Mouse (Mus musculus): ENCODE data around the gene Zbtb8a. TPM values are rescaled to one million over a fixed set of nuclear protein-coding genes. Genes with fewer than 3 reads are reported as not detected.

Zbtb8a gene
- polyA plus RNA-seq, 1 experiment from 2014 or later, result 2.2 TPM

DNA sequence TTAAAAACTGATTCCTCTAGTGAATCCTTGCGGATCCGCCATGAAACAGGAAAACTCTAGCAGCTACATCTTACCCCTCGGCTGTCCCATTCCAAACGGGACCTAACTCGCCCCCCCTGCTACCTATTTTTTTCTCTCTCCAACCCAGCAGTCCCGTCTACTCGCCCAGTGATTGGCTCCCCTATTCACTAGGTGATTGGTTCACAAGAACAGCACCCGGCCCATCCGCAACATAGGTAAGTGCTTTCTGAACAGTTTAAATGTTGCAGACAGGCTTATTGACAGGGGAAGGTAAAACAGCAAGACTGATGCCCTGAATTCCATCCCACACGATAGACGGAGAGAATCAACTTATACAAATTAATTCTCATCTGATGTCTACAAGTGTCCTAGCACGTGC, 24.7 kb downstream of the Zbtb8a start:
- H3K4me3 ChIP-seq (ENCODE audit: low read depth, low read length), result no peak overlapping the region
- WGBS (ENCODE audit: insufficient replicate concordance), result 80% methylated on average over 12 of the region's 12 CpGs

DNA sequence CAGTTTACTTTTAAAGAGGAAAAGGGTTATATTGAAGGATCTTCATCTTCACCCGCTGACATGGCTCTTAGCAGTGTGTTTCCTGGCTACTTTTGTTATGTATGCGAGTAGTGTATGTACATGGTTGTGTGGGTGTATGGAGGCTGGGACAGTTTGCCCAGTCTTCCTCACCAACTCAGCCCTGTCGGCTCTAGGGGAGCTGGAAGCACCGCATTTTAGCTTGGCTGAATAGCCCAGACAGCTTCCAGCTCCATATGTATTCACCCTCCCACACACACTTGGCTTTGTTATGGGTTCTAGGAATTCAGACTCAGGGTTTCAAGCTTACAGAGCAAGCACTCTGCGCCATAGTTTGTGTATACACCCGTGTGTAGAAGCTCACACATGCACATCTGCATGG, 26.8 kb downstream of the Zbtb8a start:
- Histone ChIP-seq H3K27me3 (ENCODE audit: control insufficient read depth, insufficient read depth, low read depth, low read length) (no peaks in the 10 kb centered on the region), H3K27ac (ENCODE audit: low read length) (no peak overlapping the region), H3K4me3 (ENCODE audit: low read depth, low read length) (no peak overlapping the region), H3K9me3 (replicated peaks; ENCODE audit: control insufficient read depth, low read length) (no peaks in the 10 kb centered on the region), H3K9ac (ENCODE audit: low read depth, low read length) (no peak overlapping the region), H3K4me2 (ENCODE audit: low read depth, low read length) (no peak overlapping the region), H3K36me3 (ENCODE audit: control insufficient read depth, insufficient read depth) (peaks cover 2% of the 10 kb centered on the region; the same call in 1 of the 2 replicates), H3K4me1 (ENCODE audit: control insufficient read depth, low read depth, low read length) (peaks cover 4% of the 10 kb centered on the region; the same call in 1 of the 2 replicates)
- WGBS (ENCODE audit: insufficient replicate concordance), result 67% methylated on average over 6 of the region's 6 CpGs
- no peak for ATAC-seq (ENCODE audit: low read depth)

More for the DNA sequence above, 24.7 kb downstream of the Zbtb8a start:
- Histone ChIP-seq H3K9me3 (replicated peaks; ENCODE audit: control insufficient read depth, low read length) (no peaks in the 10 kb centered on the region), H3K4me2 (ENCODE audit: low read depth, low read length) (no peak overlapping the region), H3K4me1 (ENCODE audit: control insufficient read depth, low read depth, low read length) (peaks cover 4% of the 10 kb centered on the region; the same call in 1 of the 2 replicates), H3K9ac (ENCODE audit: low read depth, low read length) (no peak overlapping the region), H3K27me3 (ENCODE audit: control insufficient read depth, insufficient read depth, low read depth, low read length) (no peaks in the 10 kb centered on the region), H3K36me3 (ENCODE audit: control insufficient read depth, insufficient read depth) (no peaks in the 10 kb centered on the region), H3K27ac (ENCODE audit: low read length) (no peak overlapping the region)
- no peak for ATAC-seq (ENCODE audit: low read depth)

DNA sequence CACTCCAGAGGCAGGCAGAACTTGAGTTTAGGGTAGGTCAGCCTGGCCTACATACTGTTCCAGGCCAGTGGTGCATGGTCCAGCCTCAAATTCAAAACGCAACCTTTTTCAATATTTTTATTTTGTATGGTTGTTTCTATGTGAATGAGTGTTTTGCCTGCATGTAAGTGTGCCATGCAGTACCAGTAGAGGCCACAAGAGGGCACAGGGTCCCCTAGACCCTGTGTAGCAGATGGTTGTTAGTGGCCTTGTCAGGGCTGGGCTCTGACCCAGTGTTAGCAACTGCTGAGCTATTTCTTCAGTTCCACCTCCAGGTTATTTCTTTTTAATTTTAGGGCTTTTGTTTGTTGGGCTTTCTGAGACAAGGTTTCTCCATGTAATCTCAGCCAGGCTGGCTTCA, 27.3 kb downstream of the Zbtb8a start:
- Histone ChIP-seq H3K27me3 (ENCODE audit: control insufficient read depth, insufficient read depth, low read depth, low read length) (no peaks in the 10 kb centered on the region), H3K27ac (ENCODE audit: low read length) (no peak overlapping the region), H3K9me3 (replicated peaks; ENCODE audit: control insufficient read depth, low read length) (no peaks in the 10 kb centered on the region), H3K4me3 (ENCODE audit: low read depth, low read length) (no peak overlapping the region), H3K4me2 (ENCODE audit: low read depth, low read length) (no peak overlapping the region), H3K36me3 (ENCODE audit: control insufficient read depth, insufficient read depth) (peaks cover 2% of the 10 kb centered on the region; the same call in 1 of the 2 replicates), H3K9ac (ENCODE audit: low read depth, low read length) (no peak overlapping the region), H3K4me1 (ENCODE audit: control insufficient read depth, low read depth, low read length) (peaks cover 4% of the 10 kb centered on the region; the same call in 1 of the 2 replicates)
- ATAC-seq (ENCODE audit: low read depth), result peak; percentile 71
- 3% methylated on average over 1 of the region's 1 CpGs for WGBS (ENCODE audit: insufficient replicate concordance)

DNA sequence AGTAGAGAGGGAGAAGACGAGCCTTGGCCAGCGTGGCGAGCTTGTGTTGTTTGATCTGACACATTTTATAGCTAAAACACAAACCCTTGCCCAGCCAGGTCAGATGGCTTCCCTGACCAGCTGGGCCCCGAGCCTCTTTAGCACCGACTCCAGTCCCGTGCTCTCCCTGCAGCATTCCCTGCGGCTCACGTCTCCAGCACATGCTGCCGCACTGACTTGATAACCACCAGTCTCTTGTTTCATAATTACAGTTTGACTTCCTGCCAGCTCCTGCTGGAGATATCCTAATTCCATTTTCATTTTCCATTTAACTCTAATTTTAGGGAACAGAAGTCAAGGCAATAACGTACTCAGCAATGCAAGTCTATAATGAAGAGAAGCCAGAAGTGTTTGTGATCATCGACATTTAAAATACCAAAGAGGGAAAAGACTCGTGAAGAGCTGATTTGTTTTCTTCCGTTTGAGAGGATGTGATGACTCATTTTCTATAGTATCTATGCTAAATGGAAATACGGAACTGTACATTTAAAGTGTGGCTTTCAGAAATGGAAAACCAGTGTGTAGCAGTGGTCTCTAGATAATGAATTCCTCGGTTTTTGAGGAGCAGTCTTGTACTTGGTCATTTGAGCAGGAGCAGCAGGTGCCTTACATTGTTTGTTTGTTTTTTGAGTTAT, 31.3 kb downstream of the Zbtb8a start:
- 77% methylated on average over 15 of the region's 15 CpGs for WGBS (ENCODE audit: insufficient replicate concordance)
- Histone ChIP-seq H3K4me3 (ENCODE audit: low read depth, low read length) (no peak overlapping the region), H3K4me1 (ENCODE audit: control insufficient read depth, low read depth, low read length) (no peaks in the 10 kb centered on the region), H3K9ac (ENCODE audit: low read depth, low read length) (no peak overlapping the region), H3K27me3 (ENCODE audit: control insufficient read depth, insufficient read depth, low read depth, low read length) (no peaks in the 10 kb centered on the region), H3K36me3 (ENCODE audit: control insufficient read depth, insufficient read depth) (peaks cover 14% of the 10 kb centered on the region), H3K27ac (ENCODE audit: low read length) (no peak overlapping the region), H3K9me3 (replicated peaks; ENCODE audit: control insufficient read depth, low read length) (0 out of 2 replicates have a peak, but pooled peaks cover 2% of the 10 kb centered on the region), H3K4me2 (ENCODE audit: low read depth, low read length) (no peak overlapping the region)
- ATAC-seq (ENCODE audit: low read depth), result no peak

DNA sequence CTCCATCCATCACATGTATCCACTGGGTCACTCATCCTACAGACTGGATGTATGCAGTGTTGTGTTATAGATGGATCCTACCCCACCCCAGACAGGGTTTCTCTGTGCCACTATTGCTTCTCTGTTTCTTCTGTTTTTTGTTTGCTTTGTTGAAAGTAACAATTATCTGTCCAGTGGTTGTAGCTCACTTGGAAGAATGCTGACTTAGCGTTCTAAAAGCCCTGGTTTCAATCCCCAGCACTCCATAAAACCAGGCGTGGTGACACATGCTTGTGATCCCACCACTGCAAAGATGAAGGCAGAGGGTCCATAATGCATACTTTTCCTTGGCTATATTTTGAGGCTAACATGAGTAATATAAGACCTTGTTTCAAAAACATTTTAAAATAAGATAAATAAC, 35.2 kb downstream of the Zbtb8a start:
- no peak overlapping the region for H3K9ac ChIP-seq (ENCODE audit: low read depth, low read length)
- H3K36me3 ChIP-seq (ENCODE audit: control insufficient read depth, insufficient read depth), result peaks cover 13% of the 10 kb centered on the region
- H3K27ac ChIP-seq (ENCODE audit: low read length), result no peak overlapping the region
- no peak overlapping the region for H3K4me2 ChIP-seq (ENCODE audit: low read depth, low read length)
- ATAC-seq (ENCODE audit: low read depth), result no peak
- peaks cover 26% of the 10 kb centered on the region for H3K4me1 ChIP-seq (ENCODE audit: control insufficient read depth, low read depth, low read length)
- H3K27me3 ChIP-seq (ENCODE audit: control insufficient read depth, insufficient read depth, low read depth, low read length), result no peaks in the 10 kb centered on the region
- WGBS (ENCODE audit: insufficient replicate concordance), result 75% methylated on average over 2 of the region's 2 CpGs
- 0 out of 2 replicates have a peak, but pooled peaks cover 2% of the 10 kb centered on the region for H3K9me3 ChIP-seq (replicated peaks; ENCODE audit: control insufficient read depth, low read length)
- no peak overlapping the region for H3K4me3 ChIP-seq (ENCODE audit: low read depth, low read length)

DNA sequence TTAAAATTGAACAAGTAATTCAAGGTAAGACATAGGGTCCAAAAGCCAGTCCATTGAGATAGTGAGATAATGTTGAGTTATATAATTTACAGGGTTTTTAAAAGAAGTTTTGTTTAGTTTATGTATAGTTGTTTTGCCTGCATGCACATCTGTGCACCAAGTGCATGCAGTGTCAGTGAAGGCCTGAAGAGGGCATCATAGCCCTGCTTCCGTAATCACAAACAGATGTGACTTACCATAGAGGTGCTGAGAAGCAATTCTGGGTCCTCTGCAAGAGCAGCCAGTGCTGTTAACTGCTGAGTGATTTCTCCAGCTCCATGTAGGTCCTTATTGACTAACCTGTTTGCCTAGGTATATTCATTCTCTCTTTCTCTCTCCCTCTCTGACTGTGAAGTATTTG, 36.0 kb downstream of the Zbtb8a start:
- Histone ChIP-seq H3K4me1 (ENCODE audit: control insufficient read depth, low read depth, low read length) (peaks cover 34% of the 10 kb centered on the region), H3K27me3 (ENCODE audit: control insufficient read depth, insufficient read depth, low read depth, low read length) (no peaks in the 10 kb centered on the region), H3K4me2 (ENCODE audit: low read depth, low read length) (no peak overlapping the region), H3K9ac (ENCODE audit: low read depth, low read length) (no peak overlapping the region), H3K9me3 (replicated peaks; ENCODE audit: control insufficient read depth, low read length) (0 out of 2 replicates have a peak, but pooled peaks cover 2% of the 10 kb centered on the region), H3K27ac (ENCODE audit: low read length) (no peak overlapping the region), H3K4me3 (ENCODE audit: low read depth, low read length) (no peak overlapping the region), H3K36me3 (ENCODE audit: control insufficient read depth, insufficient read depth) (peaks cover 13% of the 10 kb centered on the region)
- WGBS (ENCODE audit: insufficient replicate concordance), result 92% methylated on average over 1 of the region's 1 CpGs
- ATAC-seq (ENCODE audit: low read depth), result no peak

DNA sequence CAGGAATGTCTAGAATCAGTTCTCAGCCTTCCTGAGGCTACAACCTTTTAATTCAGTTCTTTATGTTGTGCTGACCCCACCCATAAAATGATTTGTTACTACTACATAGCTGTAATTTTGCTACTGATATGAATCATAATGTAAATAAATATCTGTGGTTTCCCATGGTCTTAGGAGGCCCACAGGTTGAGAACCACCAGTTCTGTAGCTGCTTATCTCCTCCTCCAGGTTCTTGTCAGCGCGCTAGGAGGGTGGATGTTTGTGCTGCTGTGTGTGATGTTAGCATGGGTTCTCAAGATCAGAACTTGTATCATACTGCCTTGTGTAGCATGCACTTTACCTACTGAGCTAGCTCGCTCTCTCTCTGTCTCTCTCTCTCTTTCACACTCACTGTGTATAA, 38.2 kb downstream of the Zbtb8a start:
- ATAC-seq (ENCODE audit: low read depth), result peak; percentile 63
- Histone ChIP-seq H3K27me3 (ENCODE audit: control insufficient read depth, insufficient read depth, low read depth, low read length) (no peaks in the 10 kb centered on the region), H3K4me3 (ENCODE audit: low read depth, low read length) (no peak overlapping the region), H3K36me3 (ENCODE audit: control insufficient read depth, insufficient read depth) (peaks cover 13% of the 10 kb centered on the region), H3K27ac (ENCODE audit: low read length) (peak overlapping the region; percentile 80), H3K4me1 (ENCODE audit: control insufficient read depth, low read depth, low read length) (peaks cover 37% of the 10 kb centered on the region), H3K9ac (ENCODE audit: low read depth, low read length) (no peak overlapping the region), H3K4me2 (ENCODE audit: low read depth, low read length) (peak overlapping the region; percentile 12), H3K9me3 (replicated peaks; ENCODE audit: control insufficient read depth, low read length) (0 out of 2 replicates have a peak, but pooled peaks cover 2% of the 10 kb centered on the region)
- 30% methylated on average over 3 of the region's 3 CpGs for WGBS (ENCODE audit: insufficient replicate concordance)

DNA sequence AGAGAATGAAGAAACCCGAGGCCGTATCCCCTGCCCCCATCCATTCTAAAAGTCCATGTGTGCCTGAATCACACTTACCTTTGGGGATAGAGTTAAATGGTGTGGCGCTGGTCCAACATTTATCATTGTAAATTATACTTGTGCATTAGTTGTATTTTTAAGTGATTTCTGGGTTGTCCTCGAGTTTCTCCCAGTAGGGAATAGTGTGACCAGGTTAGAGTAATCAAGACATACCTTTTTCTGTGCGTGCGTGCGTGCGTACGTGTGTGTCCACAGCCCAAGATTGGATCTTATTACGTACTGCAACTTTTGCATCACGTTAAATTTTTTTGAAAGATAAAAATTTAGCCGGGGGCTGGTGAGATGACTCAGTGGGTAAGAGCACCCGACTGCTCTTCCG, 41.6 kb downstream of the Zbtb8a start:
- ATAC-seq (ENCODE audit: low read depth), result no peak
- 41% methylated on average over 14 of the region's 14 CpGs for WGBS (ENCODE audit: insufficient replicate concordance)

More for the DNA sequence above, 41.6 kb downstream of the Zbtb8a start:
- peaks cover 59% of the 10 kb centered on the region for H3K4me1 ChIP-seq (ENCODE audit: control insufficient read depth, low read depth, low read length)
- H3K4me3 ChIP-seq (ENCODE audit: low read depth, low read length), result peak overlapping the region; percentile 92
- peak overlapping the region; percentile 95 for H3K4me2 ChIP-seq (ENCODE audit: low read depth, low read length)
- no peaks in the 10 kb centered on the region for H3K9me3 ChIP-seq (replicated peaks; ENCODE audit: control insufficient read depth, low read length)
- no peaks in the 10 kb centered on the region; the same call in 1 of the 2 replicates for H3K36me3 ChIP-seq (ENCODE audit: control insufficient read depth, insufficient read depth)
- peak overlapping the region; percentile 87 for H3K9ac ChIP-seq (ENCODE audit: low read depth, low read length)
- H3K27me3 ChIP-seq (ENCODE audit: control insufficient read depth, insufficient read depth, low read depth, low read length), result no peaks in the 10 kb centered on the region
- H3K27ac ChIP-seq (ENCODE audit: low read length), result peak overlapping the region; percentile 99

Data from liver, embryonic 16.5 days (tissue).